Mouse (Mus musculus) cerebellum, adult 11-12 months (tissue): ENCODE measurements around the gene Fam81a.

ENCODE experiments used
- DNase-seq: peaks from one replicate; pipeline ENCODE4 v3.0.0; 2022

The Fam81a gene

DNA sequence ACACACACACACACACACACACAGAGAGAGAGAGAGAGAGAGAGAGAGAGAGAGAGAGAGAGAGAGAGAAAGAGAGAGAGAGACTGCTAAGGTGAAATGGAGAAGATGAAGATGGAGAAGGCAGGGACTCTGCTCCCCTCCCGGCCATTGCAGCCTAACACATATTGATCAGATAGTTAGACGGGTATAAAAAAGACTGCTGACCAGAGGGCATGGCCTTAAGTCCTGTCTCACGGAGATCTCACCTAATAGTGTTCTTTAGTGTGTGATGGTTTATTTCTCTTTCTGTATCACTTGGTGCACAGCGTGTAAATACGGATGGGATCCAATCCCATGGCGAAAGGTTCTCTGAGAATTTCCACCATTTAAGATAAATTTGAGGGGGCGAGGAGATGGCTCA, at the start of gene Fam81a:
Gene Fam81a (minus strand): TSS at position 101 of the 400 bp plus-strand sequence.
- no peak for DNase-seq

DNA sequence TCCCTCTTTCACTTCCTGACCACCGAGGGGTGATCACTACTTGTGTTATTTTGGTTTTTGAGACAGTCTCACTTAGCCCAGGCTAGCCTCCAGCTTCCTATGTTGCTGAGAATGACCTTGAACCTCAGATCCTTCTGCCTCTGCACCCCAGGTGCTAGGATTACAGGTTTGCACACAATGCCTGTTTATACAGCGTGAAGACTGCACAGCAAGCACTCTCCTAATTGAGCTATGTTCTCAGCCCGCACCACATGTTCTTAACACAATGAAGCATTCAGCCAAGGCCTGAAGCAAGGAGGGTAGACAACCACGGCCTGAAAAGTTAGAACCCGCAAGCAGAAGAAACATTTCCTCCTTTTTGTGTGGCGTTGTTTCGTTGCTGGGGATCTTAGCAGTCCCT, 40.3 kb upstream of the Fam81a start:
- DNase-seq = no peak

DNA sequence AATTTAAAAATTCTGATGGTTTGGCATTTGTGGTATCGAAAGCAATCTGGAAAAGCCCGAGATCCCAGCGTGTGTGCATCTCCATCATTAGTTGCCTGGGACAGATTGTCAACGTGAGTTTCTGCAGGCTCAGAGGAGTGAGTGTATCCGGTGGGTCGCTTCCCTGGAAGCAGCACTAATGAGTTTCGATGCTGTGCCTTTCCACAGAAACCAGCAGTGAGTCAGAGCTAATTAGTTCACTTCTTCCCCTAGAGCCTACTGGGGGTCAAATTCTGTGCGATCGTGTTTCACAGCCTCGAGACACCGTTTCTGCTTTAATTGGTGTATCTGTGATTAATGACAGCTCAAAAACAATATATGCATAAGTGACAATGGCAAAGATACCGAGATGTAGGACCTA, 39.4 kb upstream of the Fam81a start:
- DNase-seq = no peak

DNA sequence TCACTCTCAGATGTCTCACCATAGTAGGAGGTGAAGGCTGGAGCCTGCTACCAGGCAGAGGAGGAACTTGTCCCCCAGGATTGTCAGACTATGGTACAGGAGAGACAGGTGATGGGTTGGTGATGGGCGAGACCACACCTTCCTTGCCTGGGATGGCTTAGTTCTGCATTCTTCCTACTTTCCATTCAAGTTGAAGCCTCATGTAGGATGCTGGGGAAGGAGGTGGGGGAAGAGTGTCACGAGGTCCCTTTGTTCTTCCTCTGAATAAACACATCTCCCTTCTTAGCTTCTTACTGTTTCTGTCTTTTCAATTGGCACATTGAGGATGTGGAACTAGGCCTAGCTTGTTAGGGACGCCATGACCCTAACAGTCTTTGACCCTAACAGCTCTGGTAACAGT, 33.9 kb upstream of the Fam81a start:
- DNase-seq = no peak

DNA sequence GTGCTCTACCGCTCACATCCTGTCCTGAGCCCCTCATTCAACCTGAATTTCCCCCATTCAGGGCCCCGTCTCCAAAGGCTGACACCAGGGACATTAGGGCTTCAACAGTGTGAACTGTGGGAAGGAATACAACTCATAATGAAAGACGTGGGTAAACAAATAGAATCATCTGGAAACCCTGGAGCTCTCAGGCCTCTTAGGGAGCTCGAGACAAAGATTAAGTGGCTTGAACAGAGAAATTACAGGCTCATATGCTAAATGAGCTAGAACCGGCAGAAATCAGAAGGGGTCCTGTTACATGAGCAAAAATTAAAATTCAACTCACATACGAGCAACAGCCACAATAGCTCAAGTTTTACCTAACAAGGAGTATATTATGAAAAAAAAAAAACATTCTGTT, 32.5 kb upstream of the Fam81a start:
- DNase-seq = no peak

DNA sequence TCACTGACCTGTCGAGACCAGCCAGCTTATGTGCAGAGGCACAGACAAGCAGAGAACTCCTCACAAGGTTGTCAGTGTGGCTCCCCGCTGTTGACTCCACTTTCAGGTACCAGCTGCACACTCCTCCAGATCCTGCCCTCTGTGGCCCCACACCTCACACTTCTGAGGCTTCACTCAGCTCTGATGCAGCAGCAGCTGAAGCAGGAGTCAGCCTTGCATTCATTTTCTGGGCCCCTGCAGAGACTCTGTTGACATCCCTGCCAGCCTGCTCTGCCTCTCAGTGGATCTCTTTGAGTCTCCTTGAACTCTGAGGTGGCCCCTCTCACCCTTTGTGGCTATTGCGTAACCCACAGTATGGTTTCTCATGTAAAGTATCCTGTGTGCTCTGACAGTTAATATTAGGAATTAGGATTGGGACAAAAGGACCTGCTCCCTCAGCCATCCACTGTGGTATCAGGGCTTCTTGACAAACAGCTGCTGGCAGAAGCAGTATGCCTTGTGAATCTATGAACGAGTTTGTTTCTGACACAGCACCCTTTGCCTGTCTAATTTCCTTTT, 32.0 kb upstream of the Fam81a start:
- DNase-seq = no peak

DNA sequence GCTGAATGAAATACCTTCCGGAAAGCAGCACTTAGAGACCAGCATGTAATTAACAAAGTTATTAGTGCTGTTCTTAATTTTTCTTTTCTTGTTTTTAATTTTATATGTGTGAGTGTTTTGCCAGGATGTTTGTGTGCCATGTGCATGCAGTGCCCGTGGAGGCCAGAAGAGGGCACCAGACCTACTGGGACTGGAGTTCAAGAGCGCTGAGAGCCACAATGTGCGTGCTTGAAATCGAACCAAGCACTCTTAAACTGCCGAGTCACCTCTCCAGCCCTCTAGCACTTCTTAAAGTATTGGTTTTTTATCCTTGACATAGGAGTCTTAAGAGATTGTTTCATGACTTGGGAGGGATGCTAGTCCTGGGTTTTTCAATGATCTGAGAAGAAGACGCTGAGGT, 26.6 kb upstream of the Fam81a start:
- no peak for DNase-seq

DNA sequence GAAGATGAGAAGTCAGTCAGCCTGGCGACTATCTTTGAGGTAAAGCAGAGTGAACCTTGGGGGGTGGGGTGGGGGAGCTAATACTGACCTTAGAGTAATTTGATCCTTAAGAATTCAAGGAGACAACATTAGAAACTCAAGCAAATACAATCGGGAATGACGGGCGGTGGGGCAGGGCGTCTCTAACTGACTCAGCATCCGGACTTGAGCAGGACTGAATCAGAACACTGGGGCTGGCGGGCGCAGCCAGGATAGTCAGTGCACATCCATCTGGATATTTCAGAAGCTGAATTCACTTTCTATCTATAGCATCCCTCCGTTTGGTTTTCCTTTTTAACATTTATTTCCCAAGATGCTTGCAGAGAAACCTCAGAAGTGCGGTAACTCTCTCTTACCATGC, 17.7 kb upstream of the Fam81a start:
- no peak for DNase-seq

DNA sequence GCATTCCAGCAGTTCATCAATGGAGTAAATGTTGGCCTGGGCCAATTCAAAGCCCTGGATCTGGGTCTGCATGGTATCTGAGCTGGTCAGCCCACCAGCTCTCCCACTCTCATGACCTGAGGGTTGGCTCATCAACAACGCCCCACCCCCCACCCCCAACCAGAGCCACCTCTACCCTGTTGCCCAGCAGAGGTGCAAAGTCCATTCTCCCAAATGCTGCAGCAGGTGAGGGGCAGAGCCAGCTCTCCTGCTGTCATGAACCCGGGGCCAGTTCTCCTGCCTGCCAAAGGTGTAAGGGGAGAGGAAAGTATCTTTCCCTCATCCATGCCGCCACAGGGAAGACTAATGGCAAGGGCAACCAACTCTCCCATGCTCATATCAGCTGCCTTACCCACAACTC, 5.3 kb upstream of the Fam81a start:
- DNase-seq = no peak

DNA sequence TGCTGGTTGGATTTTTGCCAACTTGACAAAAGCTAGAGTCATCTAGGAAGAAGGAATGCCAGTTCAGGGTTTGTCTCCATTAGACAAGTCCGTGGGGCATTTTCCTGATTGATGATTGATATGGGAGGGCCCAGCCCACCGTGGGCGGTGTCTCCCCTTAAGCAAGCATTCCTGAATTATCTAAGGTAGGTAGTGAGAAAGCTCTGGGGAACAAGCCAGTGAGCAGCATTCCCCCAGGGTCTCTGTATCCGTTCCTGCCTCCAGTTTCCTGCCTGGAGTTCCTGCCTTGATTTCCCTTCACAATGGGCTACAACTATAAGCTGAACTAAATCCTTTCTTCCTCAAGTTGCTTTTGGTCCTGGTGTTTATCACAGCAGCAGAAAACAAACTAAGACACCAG, 3.1 kb upstream of the Fam81a start:
- DNase-seq = no peak

DNA sequence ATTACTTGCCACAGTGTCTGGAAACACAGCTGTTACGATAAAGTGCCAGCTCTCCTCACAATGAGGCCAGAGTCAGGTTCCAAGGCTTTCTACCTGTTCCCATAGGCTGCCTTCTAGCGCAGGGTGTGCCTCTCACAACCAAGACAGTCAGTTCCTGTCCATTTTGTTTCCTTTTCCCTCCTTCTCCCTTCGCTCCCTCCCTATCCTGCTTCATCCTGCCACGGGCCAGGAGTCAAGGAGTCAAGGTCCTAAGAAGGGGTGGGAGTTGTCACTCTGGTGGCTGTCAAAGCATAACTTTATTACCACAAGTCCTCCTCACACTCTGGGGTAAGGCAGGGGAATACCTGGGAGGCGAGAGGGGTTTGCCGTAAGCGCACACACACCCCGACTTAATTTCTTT, 966 bp upstream of the Fam81a start:
- no peak for DNase-seq

DNA sequence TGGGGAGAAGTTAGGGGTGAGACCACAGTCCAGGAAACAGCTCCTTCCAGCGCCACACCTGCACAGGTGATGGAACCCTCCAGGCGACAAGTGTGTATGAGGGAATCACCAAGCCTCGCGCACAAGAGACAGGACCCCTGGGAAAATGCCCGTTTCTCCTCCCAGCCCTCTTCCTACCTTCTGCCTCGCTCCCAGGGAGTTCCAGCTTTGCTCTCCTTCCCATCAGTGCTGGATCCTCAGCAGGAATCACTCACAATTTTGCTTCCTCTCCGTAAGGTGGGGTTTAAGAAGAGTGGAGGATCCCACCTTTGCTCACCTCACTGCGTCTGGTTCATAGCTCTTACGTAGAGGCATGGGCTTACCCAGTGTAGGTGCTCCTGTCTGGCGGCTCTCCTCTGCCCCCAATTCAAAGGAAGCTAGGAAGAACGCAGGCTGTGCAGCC, 454 bp downstream of the Fam81a start:
- DNase-seq = no peak

DNA sequence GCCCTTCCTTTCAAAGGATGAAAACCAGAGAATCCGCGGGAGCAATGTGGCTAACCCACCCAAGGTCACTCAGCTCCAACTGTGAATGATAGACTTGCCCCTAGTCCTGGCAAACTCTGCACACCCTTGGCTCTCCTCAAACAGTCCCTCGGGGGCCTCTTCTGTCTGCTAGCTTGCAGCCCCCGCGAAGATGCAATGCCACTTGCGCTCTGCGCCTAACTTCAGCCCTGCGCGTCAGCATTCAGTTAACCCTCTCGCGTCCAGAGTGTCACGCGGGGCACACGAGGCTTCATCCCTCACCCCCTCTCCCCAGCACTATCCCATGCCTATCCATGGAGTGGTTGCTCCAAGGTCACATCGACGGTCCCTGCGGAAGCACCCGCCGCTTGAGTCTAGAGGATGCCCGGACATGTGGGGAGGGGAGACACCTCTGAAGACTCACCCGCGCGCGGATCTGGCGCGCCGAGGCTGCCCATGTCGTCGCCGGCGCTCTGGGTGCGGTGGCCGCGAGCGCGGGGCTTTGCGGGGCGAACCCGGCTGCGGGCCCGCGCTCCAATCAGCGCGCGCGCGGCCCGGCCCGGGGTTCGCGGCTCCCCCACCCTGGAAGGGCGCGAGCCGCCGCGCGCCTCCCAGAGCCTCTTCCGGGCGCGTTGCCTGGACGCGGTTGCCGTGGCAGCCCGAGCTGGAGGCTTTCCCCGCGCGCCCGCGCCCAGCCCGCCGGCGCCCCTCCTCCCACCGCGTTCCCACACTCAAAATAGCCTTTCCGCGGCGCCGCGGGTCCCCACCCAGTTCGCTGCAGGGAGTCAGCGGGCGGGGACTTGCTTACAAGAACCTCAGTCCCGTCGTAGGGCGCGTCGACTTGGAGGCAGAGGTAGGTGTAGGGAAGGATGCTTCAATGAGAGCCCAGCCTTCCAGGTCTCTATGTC, 1.2 kb downstream of the Fam81a start:
- peak; percentile 6 for DNase-seq

DNA sequence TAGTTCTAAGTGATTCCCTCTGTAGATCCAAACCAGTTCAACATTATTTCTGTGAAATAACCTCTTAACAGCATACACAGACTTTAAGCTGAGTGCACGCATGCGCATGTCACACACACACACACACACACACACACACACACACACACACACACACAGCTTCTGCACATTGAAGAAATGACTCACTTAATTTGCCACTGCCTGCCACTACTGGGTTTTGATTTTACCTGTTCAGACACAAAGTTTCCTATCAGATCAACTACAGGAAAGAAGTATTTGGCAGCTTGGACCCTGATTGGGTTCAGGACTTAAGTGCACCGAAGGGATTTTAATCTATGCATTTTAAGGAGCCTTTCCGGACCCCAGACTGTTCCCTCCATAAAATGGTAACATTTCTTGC, 2.0 kb downstream of the Fam81a start:
- DNase-seq = no peak

DNA sequence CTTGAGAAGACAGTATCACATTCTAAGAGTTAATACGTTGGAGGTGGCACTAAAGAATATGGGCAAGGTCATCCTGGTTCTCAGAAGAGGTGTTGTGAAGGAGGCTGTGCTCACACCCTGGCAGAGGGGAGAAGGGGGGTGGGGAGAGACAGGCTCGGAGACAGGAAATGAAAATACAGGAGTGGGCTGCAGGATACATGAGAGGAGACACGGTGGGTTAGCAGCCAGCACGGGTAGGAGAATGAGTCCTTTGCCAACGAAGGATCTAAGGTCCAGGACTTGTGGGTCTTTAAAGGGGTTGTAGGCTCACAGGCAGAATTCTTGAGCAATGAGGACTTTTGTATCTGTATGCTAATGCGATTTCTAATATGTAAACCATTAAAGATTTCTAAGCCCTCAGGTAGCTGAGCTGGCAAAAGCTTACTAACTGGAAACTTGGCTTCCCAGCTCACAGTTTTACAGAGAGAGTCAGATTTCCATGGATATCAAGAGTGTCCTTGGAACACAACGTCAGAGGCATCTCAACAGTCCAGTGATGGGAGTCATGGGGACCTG, 3.0 kb downstream of the Fam81a start:
- DNase-seq = no peak

DNA sequence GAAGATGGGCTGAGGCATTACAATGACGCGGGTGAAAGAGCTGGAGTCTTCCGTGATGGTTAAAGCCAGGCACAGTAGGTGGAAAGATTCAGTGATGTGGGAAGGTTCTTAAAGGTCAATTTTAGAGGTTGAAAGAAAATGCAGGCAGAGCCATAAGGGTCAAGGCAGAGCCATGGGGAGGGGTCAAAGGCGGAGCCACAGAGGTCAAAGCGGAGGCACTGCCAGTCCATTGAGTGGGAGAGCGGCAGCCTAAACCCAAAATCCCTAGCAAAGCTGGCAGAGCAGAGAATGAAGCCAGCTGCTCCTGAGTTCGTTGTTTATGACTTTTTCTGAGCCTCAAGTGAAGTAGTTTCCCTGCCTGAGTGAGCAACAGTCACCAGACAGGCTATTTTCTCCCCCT, 3.8 kb downstream of the Fam81a start:
- no peak for DNase-seq

DNA sequence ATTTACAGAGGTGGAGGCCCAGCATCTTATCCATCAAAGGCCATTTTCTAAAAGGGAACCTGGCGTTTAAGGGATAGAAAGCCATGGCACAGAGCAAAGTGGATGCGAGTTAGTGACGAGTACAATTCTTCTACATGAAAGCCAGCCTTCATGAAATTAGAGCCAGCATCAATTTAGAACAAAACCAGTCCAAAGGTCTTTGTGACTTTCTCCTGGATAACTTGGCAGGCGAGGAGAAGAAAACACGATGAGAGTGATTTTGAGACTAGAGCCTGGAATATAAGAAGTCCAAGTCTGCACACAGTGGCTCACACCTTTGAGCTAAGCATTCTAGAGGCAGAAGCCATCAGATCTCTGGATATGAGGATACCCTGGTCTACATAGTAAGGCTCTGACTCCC, 4.4 kb downstream of the Fam81a start:
- DNase-seq = no peak

DNA sequence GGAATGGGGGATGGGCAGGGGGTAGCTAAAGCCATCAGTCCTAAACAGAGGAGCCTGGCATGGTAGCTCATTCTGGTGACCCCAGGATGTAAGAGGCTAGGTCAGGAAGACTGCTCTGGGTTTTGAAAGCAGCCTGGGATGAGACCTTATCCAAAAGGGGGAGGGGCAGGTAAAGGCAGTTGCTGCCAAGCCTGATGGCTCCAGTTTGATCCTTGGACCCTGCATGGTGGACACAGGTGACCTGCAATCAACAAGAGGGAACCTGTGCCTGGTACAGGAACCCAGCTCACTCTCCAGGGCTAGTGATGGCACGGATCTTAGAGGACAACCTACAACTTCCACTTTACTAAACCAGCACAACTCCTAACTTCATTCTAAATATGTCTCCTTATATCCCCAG, 7.2 kb downstream of the Fam81a start:
- no peak for DNase-seq

DNA sequence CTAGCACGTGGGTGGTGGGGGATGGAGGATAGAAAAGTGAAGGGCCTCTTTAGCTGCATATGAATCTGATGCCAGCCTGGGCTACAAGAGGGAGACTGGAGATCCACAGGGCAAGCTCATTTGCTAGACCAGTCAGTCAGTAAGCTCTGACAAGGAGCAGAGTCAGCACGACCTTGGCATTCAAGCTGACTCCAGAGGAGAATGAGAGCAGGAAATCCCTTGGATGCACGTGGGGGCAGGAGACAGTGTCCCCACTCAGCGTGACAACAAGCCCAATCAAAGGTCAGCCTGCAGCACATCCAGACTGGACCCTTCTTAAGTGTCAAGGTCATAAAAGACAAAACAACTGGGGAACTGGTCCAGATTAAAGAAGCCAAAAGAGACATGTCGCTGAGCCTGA, 7.6 kb downstream of the Fam81a start:
- no peak for DNase-seq

DNA sequence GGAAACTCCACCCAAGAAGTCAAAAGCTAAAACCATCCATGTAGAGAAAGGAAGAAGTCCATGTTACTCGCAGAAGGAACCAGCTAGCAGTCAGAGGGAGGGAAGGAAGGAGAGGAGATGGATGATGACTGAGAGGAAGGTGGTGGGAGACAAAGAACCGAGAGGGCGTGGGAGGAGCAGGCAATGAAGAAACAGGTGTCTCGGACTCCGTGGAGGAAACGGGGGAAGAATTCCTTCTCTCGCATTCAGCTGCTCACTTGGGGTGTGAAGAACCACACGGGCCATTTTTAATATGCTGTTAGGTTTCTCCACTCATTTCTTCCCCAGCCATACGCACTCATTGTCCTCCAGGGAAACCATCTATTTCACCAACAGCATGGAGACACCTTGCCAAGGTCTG, 8.1 kb downstream of the Fam81a start:
- no peak for DNase-seq

DNA sequence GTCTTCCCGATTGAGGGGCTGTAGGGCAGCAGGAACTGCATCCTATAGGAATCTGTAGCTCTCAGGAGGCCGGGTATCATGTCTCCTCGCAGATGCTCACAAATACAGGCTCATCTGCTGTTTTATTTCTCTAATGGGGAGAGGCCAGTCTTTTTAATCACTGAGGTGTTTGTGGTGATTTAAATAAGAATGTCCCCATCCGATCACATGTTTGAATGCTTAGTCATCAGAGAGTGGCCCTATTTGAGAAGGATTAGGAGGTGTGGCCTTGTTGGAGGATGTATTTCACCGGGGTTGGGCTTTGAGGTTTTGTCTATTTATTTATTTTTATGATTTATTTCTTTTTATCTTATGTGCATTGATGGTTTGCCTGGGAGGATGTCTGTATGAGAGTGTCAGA, 11.6 kb downstream of the Fam81a start:
- DNase-seq = no peak

DNA sequence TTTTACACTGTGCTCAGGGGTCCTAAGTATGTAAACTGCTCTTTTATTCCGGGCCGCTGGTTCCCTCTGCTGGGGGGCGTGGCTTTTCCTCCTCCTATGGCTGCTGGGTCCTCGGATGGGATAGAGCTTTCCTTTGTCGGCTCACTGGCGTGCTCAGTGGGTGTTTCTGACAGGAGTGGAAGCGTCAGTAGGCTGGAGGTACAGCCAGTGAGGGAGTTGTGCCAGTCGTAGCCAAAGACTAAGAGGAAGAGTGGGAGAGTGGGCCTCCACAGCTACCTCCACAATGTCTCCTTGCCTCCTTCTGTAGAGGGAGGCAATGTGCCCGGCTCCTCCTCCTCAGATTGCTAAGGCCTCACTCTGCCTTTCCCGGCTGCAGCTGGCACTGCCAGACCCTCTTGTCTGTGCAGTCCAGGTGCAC, 30.5 kb downstream of the Fam81a start:
- no peak for DNase-seq

DNA sequence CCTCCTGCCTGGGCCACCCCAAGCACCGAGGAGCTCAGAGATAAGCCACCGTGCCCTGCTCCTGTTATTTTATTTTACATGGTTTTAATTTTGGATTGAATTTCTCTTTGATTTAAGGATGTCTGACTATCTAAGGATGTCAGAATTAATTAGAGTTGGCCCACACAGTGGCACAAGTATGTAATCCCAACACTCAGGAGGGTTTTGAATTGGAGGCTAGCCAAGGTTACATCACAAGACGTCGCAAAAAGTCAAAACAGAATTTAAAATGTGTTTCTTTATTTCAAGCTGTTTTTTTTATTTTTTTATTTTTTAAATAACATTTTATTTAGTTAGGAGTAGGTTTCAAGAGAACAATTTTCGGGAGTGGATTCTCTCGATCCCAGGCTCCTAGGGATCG, 31.5 kb downstream of the Fam81a start:
- no peak for DNase-seq

DNA sequence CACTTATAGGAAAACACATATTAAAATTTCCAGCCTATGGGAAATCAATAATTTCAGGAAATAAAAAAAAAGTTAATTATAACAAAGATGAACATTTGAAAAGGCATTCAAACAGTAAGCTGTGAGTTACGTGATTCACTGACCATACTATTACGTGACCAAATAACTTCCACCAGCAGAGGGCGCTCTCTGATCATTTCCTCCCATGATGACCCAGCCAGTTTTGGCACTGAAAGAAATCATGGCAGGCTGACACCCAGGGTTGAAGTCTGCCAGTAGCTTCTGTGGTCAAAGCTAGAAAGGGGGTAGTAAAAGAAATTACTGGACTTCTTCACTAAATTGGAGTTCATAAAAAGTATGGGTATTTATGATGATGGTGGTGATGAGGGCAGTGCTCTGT, 33.1 kb downstream of the Fam81a start:
- peak; percentile 14 for DNase-seq
